Mouse (Mus musculus) kidney, postnatal 4 days (tissue): ENCODE measurements at regions not wholly inside any gene's neighbourhood (a gene's known extent, or its start where the extent isn't known, plus 50 kb on each side); places are given as distances from the start of the nearest gene placed in this dataset.

Experiments
- DNase-seq, 2 experiments: peaks; one replicate each; pipeline ENCODE4 v3.0.0; 2021; ENCODE audit warnings: mixed read lengths in 2 of 2

DNA sequence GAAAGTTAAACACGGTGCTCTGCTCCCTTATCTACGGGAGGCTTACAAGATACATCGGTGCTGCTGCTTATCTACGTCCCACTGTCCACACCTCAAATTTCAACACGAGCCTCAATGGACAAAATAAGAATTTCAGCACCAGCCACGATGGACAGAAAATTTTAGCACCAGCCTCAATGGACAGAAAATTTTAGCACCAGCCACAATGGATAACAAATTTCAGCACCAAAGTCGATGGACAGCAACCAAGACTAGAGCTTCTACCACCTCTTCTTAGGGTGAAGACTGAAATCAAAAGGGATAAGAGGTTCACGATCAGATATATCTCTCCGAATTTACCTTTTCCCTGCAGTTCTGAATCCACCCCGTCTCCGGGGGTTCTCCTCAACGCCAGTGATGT is 387.7 kb upstream of the Brinp3 start:
- peak; percentile 8 to 25 for DNase-seq
